ENCODE assay signal across 9 mouse cellular contexts in the genomic region with DNA sequence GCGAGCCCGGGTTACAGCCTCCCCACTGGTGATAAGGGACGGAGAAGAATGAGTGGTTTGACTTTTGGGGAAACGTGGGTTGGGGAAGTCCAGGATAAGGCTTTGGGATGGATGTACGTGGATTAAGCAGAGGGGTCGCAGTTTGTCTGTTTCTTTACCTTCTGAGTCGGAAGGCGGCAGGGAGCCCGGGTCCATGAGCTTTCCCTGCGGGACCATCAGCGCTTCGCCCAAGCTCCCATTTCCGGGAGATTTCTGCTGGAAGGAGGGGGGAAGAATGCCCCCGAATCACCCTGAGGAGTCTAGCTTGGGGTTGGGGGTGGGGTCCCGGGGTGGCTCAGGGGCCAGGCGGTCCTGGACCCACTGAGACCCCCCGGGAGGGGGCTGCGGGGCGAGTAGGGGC. TPM values are rescaled to one million over a fixed set of nuclear protein-coding genes. Genes with fewer than 3 reads are reported as not detected.
DNase-seq lines count a peak whose midpoint lies in the region; ATAC-seq and TF ChIP-seq lines count a peak whose summit lies in the region.
"Had no signal": no experiment of that assay in that cellular context is flagged by ENCODE, and none has a peak within 500 bp of the region (broad histone marks: within the 10 kb centered on the region; RNA-seq: fewer than 3 reads in every experiment).

No protein-coding gene starts in this region.

- ATAC-seq in heart, embryonic 11.5 days (replicated peaks; ENCODE audit: insufficient number of reproducible peaks, low FRiP score, low TSS enrichment): 0 out of 2 replicates have a peak, but pooled peaks have one; percentile 33
- no peak for ATAC-seq in hindbrain, embryonic 11.5 days (ENCODE audit: low FRiP score)
- no peak; the same call in 1 of the 2 replicates for ATAC-seq in midbrain, embryonic 13.5 days

- peaks cover 52% of the 10 kb centered on the region for H3K27me3 ChIP-seq in heart, embryonic 11.5 days (ENCODE audit: control insufficient read depth, insufficient read depth, low read length)
- H3K27me3 ChIP-seq in hindbrain, embryonic 11.5 days (ENCODE audit: control insufficient read depth, insufficient read depth, low read length): peaks cover 73% of the 10 kb centered on the region
- H3K27me3 ChIP-seq in midbrain, embryonic 13.5 days: peaks cover 92% of the 10 kb centered on the region

- in situ Hi-C loops in ES-E14 (cut with MboI; ENCODE audit: low sequenced_read_pairs in 2 of 2, unreplicated experiment in 2 of 2): no loop called here

- H3K4me3 ChIP-seq in heart, embryonic 11.5 days (ENCODE audit: low read depth, low read length): peak overlapping the region; percentile 65
- H3K4me3 ChIP-seq in ES-E14 (ENCODE audit: insufficient read depth in 1 of 2, low read depth in 1 of 2, low read length in 2 of 2, poor library complexity in 1 of 2, severe bottlenecking in 1 of 2): peak overlapping the region; percentile 89 to 95
- H3K4me3 ChIP-seq in hindbrain, embryonic 11.5 days (ENCODE audit: low read depth, low read length): peak overlapping the region; percentile 44
- H3K4me3 ChIP-seq in midbrain, embryonic 13.5 days (replicated peaks): peak overlapping the region; percentile 47

- H3K9me3 ChIP-seq in heart, embryonic 11.5 days (replicated peaks; ENCODE audit: control insufficient read depth, low read length): no peaks in the 10 kb centered on the region
- H3K9me3 ChIP-seq in ES-E14 (ENCODE audit: control insufficient read depth, insufficient read depth, low read depth, low read length): no peaks in the 10 kb centered on the region
- no peaks in the 10 kb centered on the region for H3K9me3 ChIP-seq in hindbrain, embryonic 11.5 days (ENCODE audit: control insufficient read depth, low read length)
- H3K9me3 ChIP-seq in midbrain, embryonic 13.5 days: no peaks in the 10 kb centered on the region

- H3K4me2 ChIP-seq in heart, embryonic 11.5 days: peak overlapping the region; percentile 97
- H3K4me2 ChIP-seq in hindbrain, embryonic 11.5 days (replicated peaks; ENCODE audit: low read depth, low read length): peak overlapping the region; percentile 91
- H3K4me2 ChIP-seq in midbrain, embryonic 13.5 days (replicated peaks): peak overlapping the region; percentile 96

- H3K4me1 ChIP-seq in heart, embryonic 11.5 days (ENCODE audit: control insufficient read depth, insufficient read depth, low read length): peaks cover 16% of the 10 kb centered on the region; the same call in 1 of the 2 replicates
- H3K4me1 ChIP-seq in ES-E14 (ENCODE audit: control insufficient read depth in 2 of 2, insufficient read depth in 2 of 2, low read length in 2 of 2, poor library complexity in 1 of 2): peaks cover 8 to 35% of the 10 kb centered on the region in 2 experiments
- peaks cover 12% of the 10 kb centered on the region; the same call in 1 of the 2 replicates for H3K4me1 ChIP-seq in hindbrain, embryonic 11.5 days (replicated peaks; ENCODE audit: control insufficient read depth, insufficient read depth, low read length)
- peaks cover 21% of the 10 kb centered on the region for H3K4me1 ChIP-seq in midbrain, embryonic 13.5 days (replicated peaks)

- under 1% methylated on average over 19 of the region's 19 CpGs for whole genome bisulfite sequencing in heart, embryonic 11.5 days (ENCODE audit: insufficient replicate concordance)
- 2% methylated on average over 17 of the region's 19 CpGs for WGBS in hindbrain, embryonic 11.5 days
- WGBS in midbrain, embryonic 13.5 days: 2% methylated on average over 19 of the region's 19 CpGs

- H3K27ac ChIP-seq in heart, embryonic 11.5 days (ENCODE audit: low read depth, low read length): no peak overlapping the region
- peak overlapping the region; percentile 86 for H3K27ac ChIP-seq in ES-E14 (ENCODE audit: insufficient read depth, low read depth, low read length, poor library complexity, severe bottlenecking)
- H3K27ac ChIP-seq in hindbrain, embryonic 11.5 days (ENCODE audit: low read depth, low read length): no peak overlapping the region
- no peak overlapping the region for H3K27ac ChIP-seq in midbrain, embryonic 13.5 days

- H3K36me3 ChIP-seq in heart, embryonic 11.5 days (ENCODE audit: control insufficient read depth, insufficient read depth, low read length): no peaks in the 10 kb centered on the region
- no peaks in the 10 kb centered on the region for H3K36me3 ChIP-seq in ES-E14 (ENCODE audit: control insufficient read depth, insufficient read depth, low read length, poor library complexity, severe bottlenecking)
- H3K36me3 ChIP-seq in hindbrain, embryonic 11.5 days (ENCODE audit: control insufficient read depth, insufficient read depth, low read length): no peaks in the 10 kb centered on the region
- H3K36me3 ChIP-seq in midbrain, embryonic 13.5 days: no peaks in the 10 kb centered on the region

- DNase-seq in heart, adult 11 months: no peak
- no peak for DNase-seq in ES-E14 (ENCODE audit: low read depth, low spot score)
- peak; percentile 22 for DNase-seq in hindbrain, embryonic 11.5 days (ENCODE audit: low spot score)
- no peak for DNase-seq in T-cell, adult 2 months (ENCODE audit: low spot score)
- DNase-seq in gastrocnemius, postnatal 25 days: no peak
- DNase-seq in frontal cortex, postnatal 14 days (ENCODE audit: low spot score in 2 of 2): no peak

- peak overlapping the region; percentile 77 for H3K9ac ChIP-seq in heart, embryonic 11.5 days (ENCODE audit: low read depth, low read length)
- peak overlapping the region; percentile 79 for H3K9ac ChIP-seq in ES-E14 (ENCODE audit: insufficient read depth, low read depth, low read length, poor library complexity, severe bottlenecking)
- H3K9ac ChIP-seq in hindbrain, embryonic 11.5 days (ENCODE audit: low read depth, low read length): peak overlapping the region; percentile 53; the same call in 1 of the 2 replicates
- H3K9ac ChIP-seq in midbrain, embryonic 13.5 days (replicated peaks): peak overlapping the region; percentile 60

TF ChIP-seq in ES-E14, 5 proteins besides CTCF, POLR2A, EP300 and RAD21:
- TF ChIP-seq ZNF384 (IDR thresholded peaks at IDR 0.05; ENCODE audit: low read depth, low read length) (no peak), MAFK (IDR thresholded peaks at IDR 0.05; ENCODE audit: insufficient read depth, low read depth, low read length) (no peak), ZC3H11A (IDR thresholded peaks at IDR 0.05; ENCODE audit: borderline replicate concordance, low read depth, low read length) (no peak), CHD2 (IDR thresholded peaks at IDR 0.05; ENCODE audit: low read depth, low read length) (no peak), HCFC1 (IDR thresholded peaks at IDR 0.05; ENCODE audit: borderline replicate concordance, insufficient read depth, low read length) (no peak)

RNA-seq across cellular contexts. Expression of a gene that starts 1.1 kb away (rescaled TPM):
- 4.5 and 8.7 TPM in 2 replicates for polyA plus RNA-seq in heart, embryonic 11.5 days (2014; fragmentation: Nextera tagmentation; extraction: Ambion mirVana)
- total RNA-seq in ES-E14 (2012; rRNA removed): 78.8 and 84.0 TPM in 2 replicates
- polyA plus RNA-seq in hindbrain, embryonic 11.5 days (2014; fragmentation: Nextera tagmentation; extraction: Ambion mirVana): 4.6 and 5.7 TPM in 2 replicates
- 1.9 and 4.1 TPM in 2 replicates for polyA plus RNA-seq in midbrain, embryonic 13.5 days (2015; fragmentation: Nextera tagmentation; extraction: Ambion mirVana)
- 1 to 10 TPM; 5.7 to 6.1 TPM for total RNA-seq in gastrocnemius, postnatal 25 days (2021)
- total RNA-seq: common myeloid progenitor, adult 5-6 weeks had no signal

RNA-seq across cellular contexts. Expression of a gene that starts 51.4 kb away (rescaled TPM):
- polyA plus RNA-seq in heart, embryonic 11.5 days (2014; fragmentation: Nextera tagmentation; extraction: Ambion mirVana): 24.3 and 26.1 TPM in 2 replicates
- 43.6 and 51.7 TPM in 2 replicates for total RNA-seq in ES-E14 (2012; rRNA removed)
- polyA plus RNA-seq in hindbrain, embryonic 11.5 days (2014; fragmentation: Nextera tagmentation; extraction: Ambion mirVana): 37.0 and 39.9 TPM in 2 replicates
- 39.0 and 41.4 TPM in 2 replicates for polyA plus RNA-seq in midbrain, embryonic 13.5 days (2015; fragmentation: Nextera tagmentation; extraction: Ambion mirVana)
- total RNA-seq in gastrocnemius, postnatal 25 days (2021): 10 to 100 TPM; 12.4 TPM
